Mouse (Mus musculus) midbrain, embryonic 15.5 days (tissue): ENCODE data around the gene Smarcc1. TPM values are rescaled to one million over a fixed set of nuclear protein-coding genes. Genes with fewer than 3 reads are reported as not detected.
A peak's percentile ranks its signal among the peaks of the same experiment; 100 is the strongest.
"Not testable (repeated sequence)": the region's sequence is repeated elsewhere in the genome, so short reads cannot be mapped to it uniquely, and the experiment has no call there.

Experiments
- ATAC-seq: fragments of 200-750 bp; cut with Nextera tagmentation; replicated peaks from 2 replicates; pipeline ENCODE4 v1.8.0; 2017; ENCODE audit warnings: moderate TSS enrichment
- H3K27ac ChIP-seq: fragments of 300-500 bp; sonication (generic); 2 replicates; pipeline ENCODE4 v1.5.1; 2015; ENCODE audit warnings: mild to moderate bottlenecking, inconsistent platforms
- H3K27me3 ChIP-seq: fragments of 300-500 bp; sonication (generic); replicated peaks from 2 replicates; pipeline ENCODE4 v1.6.1; 2015; ENCODE audit warnings: inconsistent platforms
- H3K36me3 ChIP-seq: fragments of 300-500 bp; sonication (generic); replicated peaks from 2 replicates; pipeline ENCODE4 v1.6.1; 2015; ENCODE audit warnings: inconsistent platforms
- H3K4me1 ChIP-seq: fragments of 300-500 bp; sonication (generic); 2 replicates; pipeline ENCODE4 v1.6.1; 2015; ENCODE audit warnings: inconsistent platforms
- H3K4me2 ChIP-seq: fragments of 300-500 bp; sonication (generic); 2 replicates; pipeline ENCODE4 v1.6.1; 2015; ENCODE audit warnings: inconsistent platforms, mild to moderate bottlenecking, moderate library complexity
- H3K4me3 ChIP-seq: fragments of 300-500 bp; sonication (generic); 2 replicates; pipeline ENCODE4 v1.5.1; 2015; ENCODE audit warnings: mild to moderate bottlenecking, inconsistent platforms
- H3K9ac ChIP-seq: fragments of 300-500 bp; sonication (generic); 2 replicates; pipeline ENCODE4 v1.6.1; 2015; ENCODE audit warnings: mild to moderate bottlenecking, inconsistent platforms
- H3K9me3 ChIP-seq: fragments of 300-500 bp; sonication (generic); 2 replicates; pipeline ENCODE4 v1.6.1; 2016; ENCODE audit warnings: inconsistent platforms
- WGBS: fragments of 180-500 bp; shearing (Covaris S2); methylation state at CpG from one replicate; pipeline ENCODE4 v1.1.7; 2015; ENCODE audit warnings: mixed read lengths; 5-methylcytosine and 5-hydroxymethylcytosine counted together
- polyA plus RNA-seq: library from polyadenylated mRNA; unstranded; fragments of >200 nt; fragmentation: Nextera tagmentation; extraction: Ambion mirVana; gene quantifications from 2 replicates; pipeline ENCODE4 v1.2.1, GENCODE M21; 2015

Smarcc1 gene
- polyA plus RNA-seq = 110 and 112 TPM in 2 replicates

DNA sequence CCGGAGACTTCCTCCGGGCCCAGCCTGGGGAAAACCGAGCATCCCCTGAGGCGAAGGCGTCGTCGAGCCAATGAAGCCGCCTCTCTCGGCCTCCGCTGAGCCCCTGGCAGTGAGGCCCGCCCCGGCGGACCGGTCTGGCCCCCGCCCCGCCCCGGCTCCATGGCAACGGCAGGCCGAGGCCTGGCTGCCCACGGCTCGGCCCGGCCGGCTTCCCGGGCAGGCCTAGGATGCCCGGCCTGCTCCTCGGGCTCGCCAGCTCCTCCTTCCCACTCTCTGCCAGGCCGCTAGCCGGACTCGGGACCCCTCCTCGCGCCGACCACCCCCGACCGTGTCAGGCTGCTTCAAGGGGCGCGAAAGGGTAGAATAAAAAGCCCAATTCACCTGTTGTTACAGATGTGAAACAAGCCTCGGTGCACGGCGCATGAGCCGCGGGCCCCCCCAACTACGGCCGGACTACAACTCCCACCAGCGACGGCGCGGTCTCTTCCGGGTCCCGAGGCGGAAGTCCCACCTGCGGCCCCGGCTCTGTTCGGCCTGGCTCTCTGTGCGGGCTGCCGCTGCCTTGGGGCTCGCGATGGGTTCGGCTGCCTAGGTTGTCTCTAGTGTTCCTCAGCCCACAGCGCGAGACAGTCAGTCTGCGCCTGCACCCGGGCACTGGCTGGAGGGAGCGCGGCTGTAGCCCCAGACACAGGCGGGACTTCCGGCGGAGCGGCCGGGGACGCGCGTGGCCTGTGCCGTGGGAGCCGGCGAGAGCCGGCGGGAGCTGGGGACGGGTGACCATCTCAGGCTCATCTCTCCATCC, at the start of gene Smarcc1:
Gene Smarcc1 (plus strand): TSS at position 732 of the 802 bp plus-strand sequence.
- Histone ChIP-seq H3K9ac (peak within 1 kb of the TSS; percentile 94), H3K4me2 (peak within 1 kb of the TSS; percentile 66), H3K27me3 (no peaks in the 10 kb centered on the region), H3K4me3 (peak within 1 kb of the TSS; percentile 74), H3K36me3 (peaks cover 18% of the 10 kb centered on the region), H3K4me1 (peaks cover 23% of the 10 kb centered on the region), H3K27ac (peak within 1 kb of the TSS; percentile 96), H3K9me3 (no peaks in the 10 kb centered on the region)
- WGBS = under 1% methylated on average over 77 of the region's 79 CpGs
- peak; percentile 97 for ATAC-seq

DNA sequence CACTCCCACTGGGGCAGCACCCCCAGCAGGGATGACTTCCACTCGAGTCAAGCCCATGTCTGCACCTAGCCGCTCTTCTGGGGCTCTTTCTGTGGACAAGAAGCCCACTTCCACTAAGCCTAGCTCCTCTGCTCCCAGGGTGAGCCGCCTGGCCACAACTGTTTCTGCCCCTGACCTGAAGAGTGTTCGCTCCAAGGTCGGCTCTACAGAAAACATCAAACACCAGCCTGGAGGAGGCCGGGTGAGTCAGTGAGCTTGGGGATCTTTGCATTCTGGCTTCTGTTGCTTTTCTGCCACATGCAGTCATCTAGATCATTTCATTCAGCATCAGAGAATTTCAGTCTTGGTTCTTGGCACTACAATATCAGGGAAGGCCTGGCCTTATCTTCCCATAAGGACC, 48.8 kb upstream of the Smarcc1 start:
- Histone ChIP-seq H3K9ac (no peak overlapping the region), H3K4me2 (no peak overlapping the region), H3K27ac (no peak overlapping the region), H3K4me3 (no peak overlapping the region), H3K36me3 (peaks cover 13% of the 10 kb centered on the region), H3K9me3 (no peaks in the 10 kb centered on the region), H3K27me3 (no peaks in the 10 kb centered on the region), H3K4me1 (no peaks in the 10 kb centered on the region)
- ATAC-seq = no peak
- 92% methylated on average over 6 of the region's 6 CpGs for WGBS

DNA sequence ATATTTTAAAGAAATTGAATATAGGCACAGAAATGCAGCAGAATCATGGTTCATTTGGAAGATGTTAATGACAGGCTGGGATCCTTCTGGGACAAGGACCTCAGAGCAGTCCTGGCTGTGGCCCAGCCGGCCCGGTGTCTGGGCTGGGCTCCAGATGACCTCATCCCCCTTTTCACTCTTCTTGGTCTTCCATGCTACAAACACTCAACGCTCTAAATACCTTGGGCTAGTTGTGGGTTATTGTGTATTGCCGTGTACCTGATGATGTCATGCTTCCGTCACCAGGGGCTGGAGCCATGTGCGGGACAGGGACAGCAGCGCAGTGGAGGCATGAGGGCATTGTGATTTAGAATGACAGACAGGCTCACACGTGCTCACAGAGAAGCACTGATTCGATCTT, 47.1 kb upstream of the Smarcc1 start:
- no peaks in the 10 kb centered on the region for H3K9me3 ChIP-seq
- 65% methylated on average over 9 of the region's 9 CpGs for whole genome bisulfite sequencing
- H3K27me3 ChIP-seq = no peaks in the 10 kb centered on the region
- H3K27ac ChIP-seq = no peak overlapping the region
- peaks cover 24% of the 10 kb centered on the region for H3K36me3 ChIP-seq
- no peak overlapping the region for H3K4me3 ChIP-seq
- ATAC-seq = no peak
- no peak overlapping the region for H3K4me2 ChIP-seq
- no peaks in the 10 kb centered on the region for H3K4me1 ChIP-seq
- no peak overlapping the region for H3K9ac ChIP-seq

DNA sequence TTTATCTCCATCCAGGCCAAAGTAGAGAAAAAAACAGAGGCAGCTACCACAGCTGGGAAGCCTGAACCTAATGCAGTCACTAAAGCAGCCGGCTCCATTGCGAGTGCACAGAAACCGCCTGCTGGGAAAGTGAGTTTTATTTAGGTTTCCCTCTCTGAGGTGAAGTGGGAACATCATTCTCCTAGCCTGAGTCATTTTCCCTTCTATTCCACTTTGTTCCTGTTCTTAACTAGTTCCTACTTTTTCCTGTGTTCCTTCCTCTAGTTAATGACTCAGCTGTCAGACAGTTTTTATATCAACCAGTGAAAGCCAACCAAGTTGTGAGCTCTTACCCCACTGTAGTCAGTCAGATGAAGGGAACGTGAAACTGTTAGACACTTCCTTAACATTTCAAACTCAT, 46.5 kb upstream of the Smarcc1 start:
- Histone ChIP-seq H3K27me3 (no peaks in the 10 kb centered on the region), H3K4me1 (no peaks in the 10 kb centered on the region), H3K9ac (no peak overlapping the region), H3K27ac (no peak overlapping the region), H3K4me3 (no peak overlapping the region), H3K36me3 (peaks cover 26% of the 10 kb centered on the region), H3K9me3 (no peaks in the 10 kb centered on the region), H3K4me2 (no peak overlapping the region)
- no peak for ATAC-seq
- WGBS = 93% methylated on average over 4 of the region's 4 CpGs

DNA sequence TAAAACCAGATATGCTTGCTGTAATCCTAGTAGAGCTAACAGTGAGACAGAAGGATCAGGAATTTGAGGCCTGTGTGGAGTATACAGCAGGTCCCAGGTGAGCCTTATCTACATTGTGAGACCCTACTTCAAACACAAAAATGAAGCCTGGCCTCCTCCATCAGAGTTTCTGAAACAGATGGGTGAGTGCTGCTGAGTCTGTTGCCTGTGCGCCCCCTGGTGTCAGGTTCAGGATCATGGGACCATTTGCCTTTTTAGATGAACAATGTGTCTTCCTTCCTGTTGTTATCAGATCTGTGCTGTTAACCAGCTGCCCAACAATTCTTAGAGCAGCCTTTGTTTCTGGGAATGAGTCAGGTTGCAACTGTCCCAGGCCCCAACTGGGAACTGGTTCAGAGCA, 45.7 kb upstream of the Smarcc1 start:
- Histone ChIP-seq H3K4me3 (no peak overlapping the region), H3K4me2 (no peak overlapping the region), H3K4me1 (no peaks in the 10 kb centered on the region), H3K36me3 (peaks cover 31% of the 10 kb centered on the region), H3K9me3 (no peaks in the 10 kb centered on the region), H3K27me3 (no peaks in the 10 kb centered on the region), H3K27ac (no peak overlapping the region), H3K9ac (no peak overlapping the region)
- ATAC-seq = 0 out of 2 replicates have a peak, but pooled peaks have one; percentile 56
- 5% methylated on average over 1 of the region's 1 CpGs for WGBS

DNA sequence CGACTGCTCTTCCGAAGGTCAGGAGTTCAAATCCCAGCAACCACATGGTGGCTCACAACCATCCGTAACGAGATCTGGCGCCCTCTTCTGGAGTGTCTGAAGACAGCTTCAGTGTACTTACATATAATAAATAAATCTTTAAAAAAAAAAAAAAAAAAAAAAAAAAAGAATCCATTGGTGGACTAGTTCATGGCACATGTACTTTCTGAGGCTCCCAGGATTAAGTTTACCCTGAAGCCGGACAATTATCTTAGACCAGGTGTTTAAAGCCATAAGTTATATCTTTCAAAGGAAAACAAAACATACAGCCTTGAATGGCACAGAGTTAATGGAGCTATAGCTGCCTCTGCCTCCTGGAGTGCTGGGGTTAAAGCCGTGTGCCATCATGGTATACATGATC, 41.0 kb upstream of the Smarcc1 start:
- H3K4me3 ChIP-seq, H3K4me1 ChIP-seq, H3K9me3 ChIP-seq, H3K27ac ChIP-seq, H3K4me2 ChIP-seq, H3K27me3 ChIP-seq, ATAC-seq, H3K9ac ChIP-seq: not testable (repeated sequence)
- WGBS = 86% methylated on average over 4 of the region's 7 CpGs
- peaks cover 48% of the 10 kb centered on the region for H3K36me3 ChIP-seq

DNA sequence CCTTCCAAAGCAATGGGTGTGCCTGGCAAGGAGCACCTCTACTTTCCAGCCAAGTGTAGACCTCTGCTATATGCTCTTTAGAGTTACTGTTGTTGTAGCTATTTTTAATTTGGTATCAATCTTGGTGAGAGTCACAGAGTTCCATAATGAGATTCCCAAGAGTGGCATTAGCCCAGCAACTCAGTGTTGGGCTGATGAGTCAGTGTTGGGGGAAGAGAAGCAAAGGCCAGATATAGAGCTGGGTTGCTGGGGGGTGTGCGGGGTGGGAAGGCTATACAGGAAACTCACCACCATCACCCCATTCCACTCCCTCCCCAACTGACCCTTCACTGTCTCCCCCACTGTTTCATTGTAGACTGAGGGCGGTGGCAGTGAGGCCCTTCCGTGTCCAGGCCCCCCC, 36.4 kb upstream of the Smarcc1 start:
- H3K27ac ChIP-seq = no peak overlapping the region
- H3K36me3 ChIP-seq = peaks cover 68% of the 10 kb centered on the region
- H3K4me2 ChIP-seq = no peak overlapping the region
- no peaks in the 10 kb centered on the region for H3K4me1 ChIP-seq
- H3K4me3 ChIP-seq = no peak overlapping the region
- ATAC-seq = no peak
- WGBS = 77% methylated on average over 3 of the region's 3 CpGs
- H3K9me3 ChIP-seq = no peaks in the 10 kb centered on the region
- no peak overlapping the region for H3K9ac ChIP-seq
- H3K27me3 ChIP-seq = no peaks in the 10 kb centered on the region

DNA sequence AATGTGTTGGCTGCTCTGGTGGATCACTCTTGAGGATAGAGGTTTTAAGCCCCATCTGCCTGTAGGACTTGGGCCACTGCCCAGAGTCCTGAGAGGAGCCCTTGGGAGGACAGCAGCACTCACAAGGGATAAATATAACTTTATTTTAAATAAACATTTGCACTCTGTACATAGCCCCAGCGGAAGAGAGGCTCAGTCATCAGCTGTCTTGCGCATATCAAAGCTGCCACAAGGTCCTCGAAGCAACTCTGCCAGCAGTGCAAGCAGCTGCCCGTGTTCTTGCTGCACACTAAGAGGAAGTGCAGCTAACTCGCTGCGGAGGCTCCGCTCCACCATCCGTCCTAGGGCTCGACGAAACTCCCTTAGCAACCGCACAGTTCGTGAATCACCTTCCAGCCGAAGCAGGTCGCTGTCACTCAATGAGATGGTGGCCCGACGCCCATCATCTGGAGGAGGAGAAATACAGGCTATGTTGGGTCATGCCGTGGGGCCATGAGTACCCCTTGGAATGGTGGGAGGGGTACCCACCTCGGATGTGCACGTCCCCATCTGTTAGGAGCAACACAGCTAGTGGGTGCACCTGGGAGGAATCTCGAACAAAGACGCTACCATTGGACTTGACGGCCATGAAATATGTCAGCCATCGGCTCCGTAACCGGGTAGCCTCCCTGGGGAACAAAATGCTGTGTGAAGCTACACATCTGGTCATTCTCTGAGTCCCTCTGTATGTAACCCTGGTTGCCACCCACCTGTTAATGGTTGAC, 33.1 kb upstream of the Smarcc1 start:
- no peaks in the 10 kb centered on the region for H3K9me3 ChIP-seq
- no peak overlapping the region; the same call in 1 of the 2 replicates for H3K27ac ChIP-seq
- H3K27me3 ChIP-seq = no peaks in the 10 kb centered on the region
- 85% methylated on average over 25 of the region's 25 CpGs for WGBS
- peaks cover 79% of the 10 kb centered on the region for H3K36me3 ChIP-seq
- H3K9ac ChIP-seq = no peak overlapping the region
- no peak overlapping the region for H3K4me3 ChIP-seq
- no peak for ATAC-seq
- H3K4me1 ChIP-seq = no peaks in the 10 kb centered on the region
- H3K4me2 ChIP-seq = no peak overlapping the region

DNA sequence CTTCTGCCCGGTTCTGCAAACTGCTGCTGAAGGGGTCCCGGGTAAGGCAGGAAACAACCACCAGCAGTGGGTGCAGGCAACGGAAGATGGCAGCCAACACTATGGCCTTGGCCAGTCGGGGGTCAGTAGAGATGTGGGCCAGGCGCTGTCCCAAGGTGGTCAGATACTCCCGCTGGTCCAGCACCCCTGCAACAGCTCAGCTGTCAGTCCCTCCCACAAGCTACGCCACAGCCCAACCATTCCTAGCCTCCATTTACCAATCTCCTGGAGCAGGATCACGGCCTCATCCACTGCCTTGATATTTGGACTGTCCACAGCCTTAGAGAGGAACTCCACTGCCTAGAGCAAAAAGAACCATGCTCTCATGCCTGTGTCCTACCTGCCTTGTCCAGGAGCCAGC, 31.8 kb upstream of the Smarcc1 start:
- H3K4me2 ChIP-seq = no peak overlapping the region
- no peak for ATAC-seq
- no peaks in the 10 kb centered on the region for H3K27me3 ChIP-seq
- H3K27ac ChIP-seq = no peak overlapping the region
- no peaks in the 10 kb centered on the region for H3K9me3 ChIP-seq
- H3K9ac ChIP-seq = no peak overlapping the region
- H3K36me3 ChIP-seq = peaks cover 84% of the 10 kb centered on the region
- H3K4me3 ChIP-seq = no peak overlapping the region
- H3K4me1 ChIP-seq = no peaks in the 10 kb centered on the region
- 93% methylated on average over 8 of the region's 8 CpGs for WGBS

DNA sequence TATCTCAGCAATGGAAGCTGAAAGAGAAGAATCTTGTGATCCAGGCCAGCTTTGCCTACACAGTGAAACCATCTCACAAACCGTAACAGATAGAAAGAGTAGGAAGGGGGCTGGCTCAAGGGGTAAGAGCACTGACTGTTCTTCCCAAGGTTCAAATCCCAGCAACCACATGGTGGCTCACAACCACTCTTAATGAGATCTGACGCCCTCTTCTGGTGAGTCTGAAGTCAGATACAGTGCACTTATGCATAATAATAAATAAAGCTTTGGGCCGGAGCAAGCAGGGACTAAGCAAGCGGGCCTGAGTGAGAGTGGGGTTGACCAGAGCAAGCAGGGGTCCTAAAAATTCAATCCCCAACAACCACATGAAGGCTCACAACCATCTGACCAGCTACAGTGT, 24.2 kb upstream of the Smarcc1 start:
- no peak for ATAC-seq
- Histone ChIP-seq H3K27ac (no peak overlapping the region), H3K36me3 (peaks cover 83% of the 10 kb centered on the region), H3K4me3 (no peak overlapping the region), H3K9ac (no peak overlapping the region), H3K4me2 (no peak overlapping the region), H3K4me1 (no peaks in the 10 kb centered on the region), H3K9me3 (no peaks in the 10 kb centered on the region), H3K27me3 (no peaks in the 10 kb centered on the region)
- WGBS = 87% methylated on average over 4 of the region's 4 CpGs

DNA sequence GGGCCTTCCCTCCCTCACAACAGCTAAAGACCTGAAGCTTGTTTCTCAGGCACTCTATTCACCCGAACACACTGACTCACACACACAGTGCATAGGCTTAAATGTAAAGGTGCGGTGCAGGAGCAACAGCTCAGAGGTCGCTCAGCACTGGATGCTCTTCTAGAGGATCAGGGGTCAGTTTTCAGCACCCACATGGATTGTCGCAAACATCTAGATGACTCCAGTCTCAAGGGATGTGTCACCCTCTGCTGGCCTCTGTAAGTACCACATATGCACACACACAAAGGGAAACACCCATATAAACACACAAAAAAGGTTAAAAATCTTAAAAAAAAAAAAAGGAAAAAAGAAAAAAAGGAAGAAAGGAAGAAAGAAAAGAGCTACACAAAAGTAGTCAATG, 22.7 kb upstream of the Smarcc1 start:
- H3K4me1 ChIP-seq = no peaks in the 10 kb centered on the region

DNA sequence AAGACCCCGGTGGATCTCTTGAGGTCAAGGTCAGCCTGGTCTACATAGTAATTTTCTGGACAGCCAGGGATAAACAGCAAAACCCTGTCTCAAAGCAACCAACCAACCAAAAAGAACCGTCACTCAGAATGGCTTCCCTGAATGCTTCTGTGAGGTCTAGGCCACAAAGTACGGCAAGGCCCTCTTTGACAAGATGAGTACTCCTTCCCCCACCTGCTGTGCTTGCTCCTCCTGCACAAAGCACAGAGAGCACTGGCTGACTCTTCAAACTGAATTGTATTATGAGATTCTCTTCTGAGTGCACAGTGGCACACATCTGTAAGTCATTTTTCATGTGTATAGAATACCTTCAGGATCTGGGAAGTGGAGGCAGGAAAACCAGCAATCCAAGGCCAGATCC, 19.7 kb upstream of the Smarcc1 start:
- Histone ChIP-seq H3K4me3 (no peak overlapping the region), H3K9me3 (no peaks in the 10 kb centered on the region), H3K4me2 (no peak overlapping the region), H3K27ac (no peak overlapping the region), H3K9ac (no peak overlapping the region), H3K27me3 (no peaks in the 10 kb centered on the region), H3K4me1 (peaks cover 7% of the 10 kb centered on the region), H3K36me3 (peaks cover 43% of the 10 kb centered on the region)
- no peak for ATAC-seq
- 82% methylated on average over 3 of the region's 3 CpGs for WGBS

More for the DNA sequence above, 22.7 kb upstream of the Smarcc1 start:
- H3K27ac ChIP-seq = no peak overlapping the region
- no peaks in the 10 kb centered on the region for H3K27me3 ChIP-seq
- H3K9ac ChIP-seq = no peak overlapping the region
- ATAC-seq = no peak
- H3K4me3 ChIP-seq = no peak overlapping the region
- no peaks in the 10 kb centered on the region for H3K9me3 ChIP-seq
- H3K4me2 ChIP-seq = no peak overlapping the region
- WGBS = 96% methylated on average over 4 of the region's 4 CpGs
- H3K36me3 ChIP-seq = peaks cover 73% of the 10 kb centered on the region
